Mouse (Mus musculus) hindbrain, embryonic 12.5 days (tissue): ENCODE results near the gene 1700030K09Rik. TPM values are rescaled to one million over a fixed set of nuclear protein-coding genes. Genes with fewer than 3 reads are reported as not detected.

Experiments
- ATAC-seq: fragments of 200-750 bp; cut with Nextera tagmentation; 2 replicates; pipeline ENCODE4 v1.8.0; 2017; ENCODE audit warnings: moderate TSS enrichment; ENCODE audit not compliant: low FRiP score
- H3K27ac ChIP-seq: fragments of 300-500 bp; sonication (generic); 2 replicates; pipeline ENCODE4 v1.5.1; 2016; ENCODE audit warnings: mild to moderate bottlenecking
- H3K27me3 ChIP-seq: fragments of 300-500 bp; sonication (generic); 2 replicates; pipeline ENCODE4 v1.6.1; 2016; ENCODE audit warnings: mild to moderate bottlenecking
- H3K36me3 ChIP-seq: fragments of 300-500 bp; sonication (generic); 2 replicates; pipeline ENCODE4 v1.6.1; 2016; ENCODE audit warnings: mild to moderate bottlenecking
- H3K4me1 ChIP-seq: fragments of 300-500 bp; sonication (generic); 2 replicates; pipeline ENCODE4 v1.6.1; 2016
- H3K4me2 ChIP-seq: fragments of 300-500 bp; sonication (generic); replicated peaks from 2 replicates; pipeline ENCODE4 v1.6.1; 2016; ENCODE audit warnings: mild to moderate bottlenecking
- H3K4me3 ChIP-seq: fragments of 300-500 bp; sonication (generic); 2 replicates; pipeline ENCODE4 v1.5.1; 2016; ENCODE audit warnings: mild to moderate bottlenecking
- H3K9ac ChIP-seq: fragments of 300-500 bp; sonication (generic); 2 replicates; pipeline ENCODE4 v1.6.1; 2016; ENCODE audit warnings: mild to moderate bottlenecking, moderate library complexity
- H3K9me3 ChIP-seq: fragments of 300-500 bp; sonication (generic); replicated peaks from 2 replicates; pipeline ENCODE4 v1.6.1; 2016; ENCODE audit warnings: mild to moderate bottlenecking
- WGBS: fragments of 180-500 bp; shearing (Covaris S2); methylation state at CpG from one replicate; pipeline ENCODE4 v1.1.7; 2016; 5-methylcytosine and 5-hydroxymethylcytosine counted together
- polyA plus RNA-seq: library from polyadenylated mRNA; unstranded; fragments of >200 nt; fragmentation: Nextera tagmentation; extraction: Ambion mirVana; gene quantifications from 2 replicates; pipeline ENCODE4 v1.2.1, GENCODE M21; 2016

Gene 1700030K09Rik
- polyA plus RNA-seq, 1 experiment from 2014 or later = 16.5 TPM

- no peaks in the 10 kb centered on the region for H3K27me3 ChIP-seq
- no peak overlapping the region for H3K9ac ChIP-seq
Measured at GRCm38 (mm10) chr8:72429676-72430075, 14.0 kb upstream of the 1700030K09Rik start.

GRCm38 (mm10) chr8:72434952-72435351 is 8.7 kb upstream of the 1700030K09Rik start:
- Histone ChIP-seq H3K27ac (no peak overlapping the region), H3K4me1 (no peaks in the 10 kb centered on the region), H3K9ac (no peak overlapping the region), H3K4me3 (no peak overlapping the region), H3K36me3 (no peaks in the 10 kb centered on the region), H3K4me2 (no peak overlapping the region), H3K27me3 (no peaks in the 10 kb centered on the region), H3K9me3 (no peaks in the 10 kb centered on the region)
- no peak for ATAC-seq
- WGBS = 50% methylated on average over 2 of the region's 2 CpGs

More at GRCm38 (mm10) chr8:72429676-72430075, 14.0 kb upstream of the 1700030K09Rik start:
- Histone ChIP-seq H3K9me3 (no peaks in the 10 kb centered on the region), H3K27ac (no peak overlapping the region), H3K36me3 (no peaks in the 10 kb centered on the region), H3K4me1 (no peaks in the 10 kb centered on the region), H3K4me3 (no peak overlapping the region), H3K4me2 (no peak overlapping the region)
- no peak for ATAC-seq
- 59% methylated on average over 13 of the region's 13 CpGs for WGBS

- WGBS = 73% methylated on average over 8 of the region's 8 CpGs
- 0 out of 2 replicates have a peak, but pooled peaks cover 4% of the 10 kb centered on the region for H3K4me1 ChIP-seq
- H3K36me3 ChIP-seq = no peaks in the 10 kb centered on the region
- ATAC-seq = no peak
- no peaks in the 10 kb centered on the region for H3K9me3 ChIP-seq
- no peak overlapping the region for H3K27ac ChIP-seq
- H3K9ac ChIP-seq = no peak overlapping the region
- no peak overlapping the region for H3K4me3 ChIP-seq
- no peak overlapping the region for H3K4me2 ChIP-seq
- no peaks in the 10 kb centered on the region for H3K27me3 ChIP-seq
Measured at GRCm38 (mm10) chr8:72438248-72439015, 5.2 kb upstream of the 1700030K09Rik start.

- WGBS = 44% methylated on average over 6 of the region's 6 CpGs
- Histone ChIP-seq H3K27ac (no peak overlapping the region), H3K4me1 (peaks cover 8% of the 10 kb centered on the region; the same call in 1 of the 2 replicates), H3K36me3 (peaks cover 14% of the 10 kb centered on the region), H3K4me3 (peak overlapping the region; percentile 36), H3K27me3 (no peaks in the 10 kb centered on the region), H3K9ac (peak overlapping the region; percentile 57), H3K4me2 (peak overlapping the region; percentile 61), H3K9me3 (no peaks in the 10 kb centered on the region)
- peak; percentile 75; the same call in 1 of the 2 replicates for ATAC-seq
Measured at GRCm38 (mm10) chr8:72443994-72444350, 292 bp downstream of the 1700030K09Rik start.

GRCm38 (mm10) chr8:72445071-72445470 is 1.4 kb downstream of the 1700030K09Rik start:
- WGBS = 96% methylated on average over 6 of the region's 6 CpGs

GRCm38 (mm10) chr8:72451516-72451915 is 7.8 kb downstream of the 1700030K09Rik start:
- Histone ChIP-seq H3K9me3 (peaks cover 7% of the 10 kb centered on the region; the same call in 1 of the 2 replicates), H3K4me2 (no peak overlapping the region), H3K36me3 (peaks cover 70% of the 10 kb centered on the region), H3K4me1 (peaks cover 2% of the 10 kb centered on the region; the same call in 1 of the 2 replicates), H3K27ac (no peak overlapping the region), H3K27me3 (no peaks in the 10 kb centered on the region), H3K4me3 (no peak overlapping the region), H3K9ac (no peak overlapping the region)
- WGBS = 84% methylated on average over 8 of the region's 8 CpGs
- ATAC-seq = no peak

More at GRCm38 (mm10) chr8:72445071-72445470, 1.4 kb downstream of the 1700030K09Rik start:
- peaks cover 25% of the 10 kb centered on the region for H3K36me3 ChIP-seq
- H3K4me3 ChIP-seq = no peak overlapping the region
- no peak overlapping the region for H3K4me2 ChIP-seq
- no peaks in the 10 kb centered on the region for H3K9me3 ChIP-seq
- no peaks in the 10 kb centered on the region for H3K27me3 ChIP-seq
- H3K27ac ChIP-seq = no peak overlapping the region
- H3K9ac ChIP-seq = no peak overlapping the region
- H3K4me1 ChIP-seq = peaks cover 8% of the 10 kb centered on the region; the same call in 1 of the 2 replicates
- ATAC-seq = no peak

- Histone ChIP-seq H3K27me3 (no peaks in the 10 kb centered on the region), H3K4me1 (no peaks in the 10 kb centered on the region), H3K4me2 (no peak overlapping the region), H3K9me3 (peaks cover 7% of the 10 kb centered on the region; the same call in 1 of the 2 replicates), H3K4me3 (no peak overlapping the region), H3K27ac (no peak overlapping the region), H3K9ac (no peak overlapping the region), H3K36me3 (peaks cover 72% of the 10 kb centered on the region)
- WGBS = 92% methylated on average over 2 of the region's 2 CpGs
- no peak for ATAC-seq
Measured at GRCm38 (mm10) chr8:72453904-72454303, 10.2 kb downstream of the 1700030K09Rik start.

GRCm38 (mm10) chr8:72455317-72455716 is 11.6 kb downstream of the 1700030K09Rik start:
- Histone ChIP-seq H3K27ac (no peak overlapping the region), H3K27me3 (no peaks in the 10 kb centered on the region), H3K4me1 (no peaks in the 10 kb centered on the region), H3K4me2 (no peak overlapping the region), H3K9ac (no peak overlapping the region), H3K9me3 (peaks cover 7% of the 10 kb centered on the region; the same call in 1 of the 2 replicates), H3K36me3 (peaks cover 70% of the 10 kb centered on the region), H3K4me3 (no peak overlapping the region)
- ATAC-seq = no peak
- 90% methylated on average over 4 of the region's 4 CpGs for WGBS

- 100% methylated on average over 3 of the region's 3 CpGs for WGBS
- H3K27ac ChIP-seq = no peak overlapping the region
- no peak for ATAC-seq
- H3K9me3 ChIP-seq = peaks cover 7% of the 10 kb centered on the region; the same call in 1 of the 2 replicates
- H3K4me2 ChIP-seq = no peak overlapping the region
- H3K27me3 ChIP-seq = no peaks in the 10 kb centered on the region
- no peak overlapping the region for H3K9ac ChIP-seq
- H3K4me1 ChIP-seq = no peaks in the 10 kb centered on the region
- H3K4me3 ChIP-seq = no peak overlapping the region
- peaks cover 82% of the 10 kb centered on the region for H3K36me3 ChIP-seq
Measured at GRCm38 (mm10) chr8:72457806-72458205, 14.1 kb downstream of the 1700030K09Rik start.

GRCm38 (mm10) chr8:72458457-72458856 is 14.8 kb downstream of the 1700030K09Rik start:
- H3K9me3 ChIP-seq = peaks cover 6% of the 10 kb centered on the region; the same call in 1 of the 2 replicates
- H3K4me2 ChIP-seq = no peak overlapping the region
- no peak overlapping the region for H3K27ac ChIP-seq
- H3K27me3 ChIP-seq = no peaks in the 10 kb centered on the region
- no peak for ATAC-seq
- H3K4me1 ChIP-seq = no peaks in the 10 kb centered on the region
- WGBS = 89% methylated on average over 6 of the region's 6 CpGs
- no peak overlapping the region for H3K4me3 ChIP-seq
- peaks cover 82% of the 10 kb centered on the region for H3K36me3 ChIP-seq
- no peak overlapping the region for H3K9ac ChIP-seq

- H3K4me3 ChIP-seq = no peak overlapping the region
- H3K27me3 ChIP-seq = no peaks in the 10 kb centered on the region
- H3K4me1 ChIP-seq = no peaks in the 10 kb centered on the region
- H3K36me3 ChIP-seq = peaks cover 83% of the 10 kb centered on the region
- no peak overlapping the region for H3K4me2 ChIP-seq
- ATAC-seq = no peak
- no peak overlapping the region for H3K27ac ChIP-seq
- 93% methylated on average over 4 of the region's 4 CpGs for WGBS
- H3K9ac ChIP-seq = no peak overlapping the region
- no peaks in the 10 kb centered on the region for H3K9me3 ChIP-seq
Measured at GRCm38 (mm10) chr8:72459881-72460533, 16.3 kb downstream of the 1700030K09Rik start.

- Histone ChIP-seq H3K9me3 (no peaks in the 10 kb centered on the region), H3K36me3 (peaks cover 100% of the 10 kb centered on the region), H3K4me3 (no peak overlapping the region), H3K27me3 (no peaks in the 10 kb centered on the region), H3K9ac (no peak overlapping the region), H3K4me1 (no peaks in the 10 kb centered on the region), H3K4me2 (no peak overlapping the region), H3K27ac (no peak overlapping the region)
- WGBS = over 99% methylated on average over 10 of the region's 10 CpGs
- no peak for ATAC-seq
Measured at GRCm38 (mm10) chr8:72464211-72464610, 20.5 kb downstream of the 1700030K09Rik start.
